Mouse (Mus musculus): ENCODE measurements at regions not wholly inside any gene's neighbourhood (a gene's known extent, or its start where the extent isn't known, plus 50 kb on each side); places are given as distances from the start of the nearest gene placed in this dataset.

- TF ChIP-seq HCFC1 (IDR thresholded peaks at IDR 0.05; ENCODE audit: low read depth, low read length) (no peak), MAFK (IDR thresholded peaks at IDR 0.05; ENCODE audit: insufficient replicate concordance, low read length) (no peak), MEF2A (IDR thresholded peaks at IDR 0.05; ENCODE audit: borderline replicate concordance, low read depth, low read length) (no peak), POLR2A (IDR thresholded peaks at IDR 0.05; ENCODE audit: low read depth, low read length) (no peak), USF1 (IDR thresholded peaks at IDR 0.05; ENCODE audit: low read depth, low read length) (no peak), USF2 (conservative IDR thresholded peaks at IDR 0.05; ENCODE audit: low read depth, low read length) (no peak), ZMIZ1 (IDR thresholded peaks at IDR 0.05; ENCODE audit: low read depth, low read length) (no peak), RCOR1 (conservative IDR thresholded peaks at IDR 0.05; ENCODE audit: low read depth, low read length) (no peak), ELF1 (IDR thresholded peaks at IDR 0.05; ENCODE audit: low read depth, low read length) (no peak), CTCF (conservative IDR thresholded peaks at IDR 0.05 in 1 of 2, IDR thresholded peaks at IDR 0.05 in 1 of 2; ENCODE audit: low read depth in 2 of 2, low read length in 2 of 2) (no peak)
- Histone ChIP-seq H3K27me3 (replicated peaks) (no peaks in the 10 kb centered on the region), H3K9me3 (replicated peaks; ENCODE audit: low read length) (no peaks in the 10 kb centered on the region), H3K36me3 (replicated peaks in 1 of 2; ENCODE audit: control insufficient read depth in 1 of 2, insufficient read depth in 1 of 2, low read length in 1 of 2) (no peaks in the 10 kb centered on the region), H3K4me1 (ENCODE audit: control insufficient read depth in 1 of 2, insufficient read depth in 2 of 2) (peaks cover 0 to 6% of the 10 kb centered on the region in 2 experiments; a peak in 1 of 4 replicates), H3K9ac (ENCODE audit: insufficient read depth, low read depth) (no peak overlapping the region), H3K79me2 (replicated peaks; ENCODE audit: control insufficient read depth, extremely low read depth, insufficient read depth, poor library complexity, severe bottlenecking) (no peaks in the 10 kb centered on the region; the same call in 1 of the 2 replicates), H3K27ac (ENCODE audit: insufficient read depth, low read depth) (no peak overlapping the region), H3K4me2 (ENCODE audit: insufficient read depth, low read depth, poor library complexity, severe bottlenecking) (no peak overlapping the region), H3K4me3 (replicated peaks in 1 of 3; ENCODE audit: low read depth in 2 of 3, low read length in 2 of 3, poor library complexity in 1 of 3) (no peak overlapping the region)
- no peak for DNase-seq (ENCODE audit: extremely low read depth)
- in situ Hi-C loops (cut with MboI; ENCODE audit: low pct_ligation_motif_present, low pct_unique_long_range_greater_than_20kb, low sequenced_read_pairs) = no loop called here
- dilution Hi-C loops (cut with MboI; ENCODE audit: extremely low pct_ligation_motif_present, extremely low pct_unique_long_range_greater_than_20kb, low sequenced_read_pairs) = no loop called here
Observed at GRCm38 (mm10) chr3:149721832-149722231, 731.5 kb upstream of the Adgrl2 start.

- Histone ChIP-seq H3K27me3 (replicated peaks) (no peaks in the 10 kb centered on the region), H3K27ac (ENCODE audit: insufficient read depth, low read depth) (no peak overlapping the region), H3K9ac (ENCODE audit: insufficient read depth, low read depth) (no peak overlapping the region), H3K9me3 (replicated peaks; ENCODE audit: low read length) (no peaks in the 10 kb centered on the region), H3K4me1 (ENCODE audit: control insufficient read depth in 1 of 2, insufficient read depth in 2 of 2) (peaks cover 0 to 6% of the 10 kb centered on the region in 2 experiments; a peak in 1 of 4 replicates), H3K4me3 (replicated peaks in 1 of 3; ENCODE audit: low read depth in 2 of 3, low read length in 2 of 3, poor library complexity in 1 of 3) (no peak overlapping the region), H3K4me2 (ENCODE audit: insufficient read depth, low read depth, poor library complexity, severe bottlenecking) (no peak overlapping the region), H3K36me3 (replicated peaks in 1 of 2; ENCODE audit: control insufficient read depth in 1 of 2, insufficient read depth in 1 of 2, low read length in 1 of 2) (no peaks in the 10 kb centered on the region), H3K79me2 (replicated peaks; ENCODE audit: control insufficient read depth, extremely low read depth, insufficient read depth, poor library complexity, severe bottlenecking) (no peaks in the 10 kb centered on the region; the same call in 1 of the 2 replicates)
- DNase-seq (ENCODE audit: extremely low read depth) = no peak
- no peak for TF ChIP-seq BHLHE40 (IDR thresholded peaks at IDR 0.05; ENCODE audit: low read depth, low read length)
- TF ChIP-seq ZMIZ1 (IDR thresholded peaks at IDR 0.05; ENCODE audit: low read depth, low read length) = no peak
- TF ChIP-seq USF2 (conservative IDR thresholded peaks at IDR 0.05; ENCODE audit: low read depth, low read length) = no peak
- TF ChIP-seq IRF4 (IDR thresholded peaks at IDR 0.05; ENCODE audit: low read depth, low read length) = no peak
- TF ChIP-seq HCFC1 (IDR thresholded peaks at IDR 0.05; ENCODE audit: low read depth, low read length) = no peak
- no peak for TF ChIP-seq JUN (IDR thresholded peaks at IDR 0.05; ENCODE audit: insufficient read depth, low read depth, low read length)
- TF ChIP-seq ZKSCAN1 (IDR thresholded peaks at IDR 0.05; ENCODE audit: borderline replicate concordance, low read depth, low read length) = no peak
- no peak for TF ChIP-seq ELF1 (IDR thresholded peaks at IDR 0.05; ENCODE audit: low read depth, low read length)
- no peak for TF ChIP-seq SMC3 (IDR thresholded peaks at IDR 0.05; ENCODE audit: low read depth, low read length)
- TF ChIP-seq ZC3H11A (IDR thresholded peaks at IDR 0.05; ENCODE audit: low read depth, low read length) = no peak
- TF ChIP-seq CHD2 (IDR thresholded peaks at IDR 0.05; ENCODE audit: low read length) = no peak
- TF ChIP-seq ETS1 (conservative IDR thresholded peaks at IDR 0.05; ENCODE audit: low read depth, low read length) = no peak
- TF ChIP-seq CHD1 (IDR thresholded peaks at IDR 0.05; ENCODE audit: low read depth, low read length) = no peak
- no peak for TF ChIP-seq TBP (conservative IDR thresholded peaks at IDR 0.05; ENCODE audit: low read depth, low read length)
- TF ChIP-seq MXI1 (IDR thresholded peaks at IDR 0.05; ENCODE audit: low read depth, low read length) = no peak
- no peak for TF ChIP-seq ZNF384 (IDR thresholded peaks at IDR 0.05; ENCODE audit: low read depth, low read length)
- TF ChIP-seq EP300 (IDR thresholded peaks at IDR 0.05; ENCODE audit: low read length) = no peak
- no peak for TF ChIP-seq JUND (conservative IDR thresholded peaks at IDR 0.05; ENCODE audit: low read depth, low read length)
- in situ Hi-C loops (cut with MboI; ENCODE audit: low pct_ligation_motif_present, low pct_unique_long_range_greater_than_20kb, low sequenced_read_pairs) = no loop called here
- dilution Hi-C loops (cut with MboI; ENCODE audit: extremely low pct_ligation_motif_present, extremely low pct_unique_long_range_greater_than_20kb, low sequenced_read_pairs) = no loop called here
Observed at GRCm38 (mm10) chr3:149720306-149720705, 730.0 kb upstream of the Adgrl2 start.
